Mouse (Mus musculus): ENCODE measurements around the gene Naaa. TPM values are rescaled to one million over a fixed set of nuclear protein-coding genes. Genes with fewer than 3 reads are reported as not detected.

Gene Naaa
- polyA plus RNA-seq, 1 experiment from 2014 or later = 6.7 TPM

DNA sequence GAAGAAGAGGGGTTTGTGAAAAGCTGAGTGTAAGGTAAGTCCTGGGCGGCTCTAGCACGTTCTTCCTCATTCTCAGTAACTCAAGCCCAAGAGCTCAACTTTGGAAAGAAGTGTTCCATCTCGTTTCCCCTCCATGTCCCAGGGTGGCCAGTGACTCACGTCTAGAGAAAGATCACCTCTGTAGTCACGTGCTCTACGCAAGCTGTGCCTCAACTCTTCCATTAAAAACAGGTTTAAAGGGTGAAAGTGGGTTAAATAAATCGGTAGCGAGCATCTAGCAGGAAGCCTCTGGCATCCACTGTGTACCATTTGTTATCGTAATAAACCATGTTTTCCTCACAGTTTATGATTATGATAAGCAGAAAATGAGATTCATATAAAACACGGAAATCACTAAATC is 46.1 kb downstream of the Naaa start:
- no peak for ATAC-seq (ENCODE audit: insufficient number of reproducible peaks, low FRiP score, low TSS enrichment, low read depth)
- H3K9ac ChIP-seq (ENCODE audit: low read length) = no peak overlapping the region
- no peaks in the 10 kb centered on the region for H3K36me3 ChIP-seq (ENCODE audit: control insufficient read depth, insufficient read depth, low read length)
- DNase-seq (ENCODE audit: low spot score) = no peak
- no peak overlapping the region for H3K27ac ChIP-seq (replicated peaks; ENCODE audit: low read depth, low read length)
- 81% methylated on average over 10 of the region's 10 CpGs for WGBS
- H3K4me1 ChIP-seq (ENCODE audit: control insufficient read depth, insufficient read depth, low read length) = no peaks in the 10 kb centered on the region
- no peaks in the 10 kb centered on the region for H3K9me3 ChIP-seq (ENCODE audit: control insufficient read depth, low read length)
- H3K4me2 ChIP-seq (ENCODE audit: low read depth, severe bottlenecking) = no peak overlapping the region
- H3K4me3 ChIP-seq (ENCODE audit: low read depth, low read length) = no peak overlapping the region
- no peaks in the 10 kb centered on the region for H3K27me3 ChIP-seq (ENCODE audit: control insufficient read depth, insufficient read depth, low read length)

DNA sequence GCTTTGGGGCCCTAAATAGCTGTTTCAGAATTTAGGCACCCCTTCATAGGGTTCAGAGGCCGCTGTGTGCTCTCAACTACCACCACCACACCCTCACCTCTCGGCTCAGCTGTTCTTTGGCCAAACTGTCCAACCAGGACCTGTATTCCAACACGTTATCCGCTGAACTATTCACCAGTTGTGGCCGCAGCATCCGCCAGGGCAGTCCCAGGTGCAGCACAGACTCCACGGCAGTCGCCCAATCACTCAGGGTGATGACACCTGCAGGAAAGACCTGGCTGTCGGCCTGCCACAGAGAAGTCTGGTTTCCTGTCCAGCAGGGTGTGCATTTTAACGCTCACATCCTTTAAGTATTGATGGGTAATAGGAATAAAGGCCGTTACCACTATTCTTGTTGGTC is 47.7 kb downstream of the Naaa start:
- H3K4me2 ChIP-seq (ENCODE audit: low read depth, severe bottlenecking) = no peak overlapping the region
- H3K27me3 ChIP-seq (ENCODE audit: control insufficient read depth, insufficient read depth, low read length) = no peaks in the 10 kb centered on the region
- DNase-seq (ENCODE audit: low spot score) (no peak), ATAC-seq (ENCODE audit: insufficient number of reproducible peaks, low FRiP score, low TSS enrichment, low read depth) (no peak)
- H3K9me3 ChIP-seq (ENCODE audit: control insufficient read depth, low read length) = no peaks in the 10 kb centered on the region
- H3K36me3 ChIP-seq (ENCODE audit: control insufficient read depth, insufficient read depth, low read length) = no peaks in the 10 kb centered on the region
- no peaks in the 10 kb centered on the region for H3K4me1 ChIP-seq (ENCODE audit: control insufficient read depth, insufficient read depth, low read length)
- no peak overlapping the region for H3K27ac ChIP-seq (replicated peaks; ENCODE audit: low read depth, low read length)
- H3K9ac ChIP-seq (ENCODE audit: low read length) = no peak overlapping the region
- H3K4me3 ChIP-seq (ENCODE audit: low read depth, low read length) = no peak overlapping the region
- WGBS = 87% methylated on average over 11 of the region's 11 CpGs

DNA sequence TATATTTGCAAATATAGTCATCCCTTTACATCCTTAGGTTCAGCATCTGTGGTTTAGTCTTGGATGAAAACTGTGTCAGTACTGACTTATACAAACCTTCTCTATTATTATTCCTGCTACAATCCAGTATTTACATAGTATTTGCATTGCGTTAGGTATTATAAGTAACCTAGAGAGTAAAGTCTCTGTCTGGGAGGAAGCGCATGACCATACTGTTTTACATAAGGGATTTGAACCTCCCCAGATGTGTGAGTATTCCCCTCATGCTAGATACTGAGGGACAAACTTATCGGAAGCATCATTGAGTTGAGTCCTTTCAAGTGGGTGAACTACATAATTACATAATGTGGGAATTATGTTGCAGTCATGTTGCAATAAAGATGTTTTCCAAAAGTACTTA is 48.5 kb downstream of the Naaa start:
- H3K36me3 ChIP-seq (ENCODE audit: control insufficient read depth, insufficient read depth, low read length) = no peaks in the 10 kb centered on the region
- H3K27ac ChIP-seq (replicated peaks; ENCODE audit: low read depth, low read length) = no peak overlapping the region
- no peak overlapping the region for H3K4me3 ChIP-seq (ENCODE audit: low read depth, low read length)
- H3K9me3 ChIP-seq (ENCODE audit: control insufficient read depth, low read length) = no peaks in the 10 kb centered on the region
- ATAC-seq (ENCODE audit: insufficient number of reproducible peaks, low FRiP score, low TSS enrichment, low read depth) (no peak), DNase-seq (ENCODE audit: low spot score) (no peak)
- H3K9ac ChIP-seq (ENCODE audit: low read length) = no peak overlapping the region
- no peak overlapping the region for H3K4me2 ChIP-seq (ENCODE audit: low read depth, severe bottlenecking)
- H3K27me3 ChIP-seq (ENCODE audit: control insufficient read depth, insufficient read depth, low read length) = no peaks in the 10 kb centered on the region
- WGBS = 95% methylated on average over 3 of the region's 3 CpGs
- H3K4me1 ChIP-seq (ENCODE audit: control insufficient read depth, insufficient read depth, low read length) = no peaks in the 10 kb centered on the region

DNA sequence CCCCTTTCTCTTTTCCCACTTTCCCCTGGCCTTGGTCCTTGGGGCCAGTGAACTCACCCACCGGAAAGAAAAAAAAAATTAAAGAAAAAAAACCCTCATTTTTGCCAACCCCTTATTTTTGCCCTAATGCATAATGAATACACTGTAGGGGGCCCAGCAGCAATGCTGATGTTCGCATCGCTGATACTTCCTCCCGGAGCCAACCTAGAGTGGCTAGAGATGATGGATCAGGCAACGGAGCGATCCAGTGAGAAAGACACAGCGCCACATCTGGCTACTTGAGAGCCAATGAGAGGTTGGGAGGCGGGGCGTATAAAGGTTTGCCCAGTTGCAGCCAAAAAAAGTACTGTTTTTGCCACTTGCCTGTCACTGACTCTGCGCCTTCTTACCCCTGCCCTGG is 49.2 kb downstream of the Naaa start:
- H3K36me3 ChIP-seq (ENCODE audit: control insufficient read depth, insufficient read depth, low read length) = no peaks in the 10 kb centered on the region
- no peak overlapping the region for H3K4me3 ChIP-seq (ENCODE audit: low read depth, low read length)
- no peaks in the 10 kb centered on the region for H3K27me3 ChIP-seq (ENCODE audit: control insufficient read depth, insufficient read depth, low read length)
- ATAC-seq (ENCODE audit: insufficient number of reproducible peaks, low FRiP score, low TSS enrichment, low read depth) (no peak), DNase-seq (ENCODE audit: low spot score) (no peak)
- 46% methylated on average over 10 of the region's 10 CpGs for WGBS
- H3K27ac ChIP-seq (replicated peaks; ENCODE audit: low read depth, low read length) = no peak overlapping the region
- H3K9ac ChIP-seq (ENCODE audit: low read length) = no peak overlapping the region
- no peak overlapping the region for H3K4me2 ChIP-seq (ENCODE audit: low read depth, severe bottlenecking)
- no peaks in the 10 kb centered on the region for H3K4me1 ChIP-seq (ENCODE audit: control insufficient read depth, insufficient read depth, low read length)
- H3K9me3 ChIP-seq (ENCODE audit: control insufficient read depth, low read length) = no peaks in the 10 kb centered on the region

DNA sequence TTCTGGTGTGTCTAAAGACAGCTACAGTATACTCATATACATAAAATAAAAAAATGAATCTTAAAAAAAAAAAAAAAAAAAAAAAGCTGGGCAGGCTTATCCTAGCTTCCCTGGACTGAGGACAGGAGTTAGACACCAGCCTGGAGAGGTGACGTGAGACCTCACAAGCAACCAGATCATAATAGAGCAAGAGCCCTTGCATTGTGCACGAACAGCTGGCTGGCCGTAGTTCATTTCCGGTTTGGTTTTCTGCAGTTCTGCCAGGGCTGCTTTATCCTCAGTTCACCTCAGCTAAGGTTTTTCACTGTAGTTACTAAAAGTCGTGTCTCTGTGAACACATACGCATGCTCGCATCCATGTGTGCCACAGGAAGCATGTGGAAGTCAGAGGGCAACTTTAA is 50.2 kb downstream of the Naaa start:
- Histone ChIP-seq H3K4me2 (ENCODE audit: low read depth, severe bottlenecking) (no peak overlapping the region), H3K27me3 (ENCODE audit: control insufficient read depth, insufficient read depth, low read length) (no peaks in the 10 kb centered on the region), H3K9ac (ENCODE audit: low read length) (no peak overlapping the region), H3K4me1 (ENCODE audit: control insufficient read depth, insufficient read depth, low read length) (no peaks in the 10 kb centered on the region), H3K4me3 (ENCODE audit: low read depth, low read length) (no peak overlapping the region), H3K36me3 (ENCODE audit: control insufficient read depth, insufficient read depth, low read length) (no peaks in the 10 kb centered on the region), H3K9me3 (ENCODE audit: control insufficient read depth, low read length) (no peaks in the 10 kb centered on the region), H3K27ac (replicated peaks; ENCODE audit: low read depth, low read length) (no peak overlapping the region)
- 92% methylated on average over 7 of the region's 7 CpGs for whole genome bisulfite sequencing
- ATAC-seq (ENCODE audit: insufficient number of reproducible peaks, low FRiP score, low TSS enrichment, low read depth) (no peak), DNase-seq (ENCODE audit: low spot score) (no peak)

DNA sequence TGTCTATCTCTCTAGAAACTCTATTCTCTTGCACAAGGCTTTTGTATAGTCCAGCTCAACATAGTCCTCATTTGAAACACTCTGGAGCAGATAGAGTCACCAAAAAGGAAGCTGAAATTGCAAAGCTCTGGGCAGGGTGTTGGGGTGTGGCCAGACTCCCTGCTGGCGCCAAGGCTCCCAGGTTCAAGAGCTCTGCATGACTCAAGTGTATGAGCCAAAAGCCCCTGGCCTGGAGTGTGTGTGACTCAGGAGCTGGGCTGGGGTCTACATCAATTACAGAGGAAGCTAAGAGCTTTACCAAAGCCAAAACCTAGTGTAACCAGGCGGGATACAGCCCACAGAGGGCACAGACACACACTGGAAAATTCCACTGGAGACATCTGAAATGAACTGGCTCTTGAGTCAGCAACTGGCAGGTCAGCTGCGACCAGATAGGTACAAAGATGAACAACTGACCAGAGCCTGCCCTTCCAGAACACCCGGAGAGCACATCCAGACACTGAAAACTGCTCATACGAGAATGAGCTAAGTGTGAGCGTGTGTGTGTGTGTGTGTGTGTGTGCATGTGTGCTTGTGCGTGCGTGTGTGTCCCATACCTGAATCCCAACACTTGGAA is 57.6 kb downstream of the Naaa start:
- 89% methylated on average over 8 of the region's 8 CpGs for WGBS
- Histone ChIP-seq H3K27me3 (ENCODE audit: control insufficient read depth, insufficient read depth, low read length) (no peaks in the 10 kb centered on the region), H3K4me1 (ENCODE audit: control insufficient read depth, insufficient read depth, low read length) (no peaks in the 10 kb centered on the region), H3K9me3 (ENCODE audit: control insufficient read depth, low read length) (no peaks in the 10 kb centered on the region), H3K9ac (ENCODE audit: low read length) (no peak overlapping the region), H3K36me3 (ENCODE audit: control insufficient read depth, insufficient read depth, low read length) (no peaks in the 10 kb centered on the region), H3K4me2 (ENCODE audit: low read depth, severe bottlenecking) (no peak overlapping the region), H3K4me3 (ENCODE audit: low read depth, low read length) (no peak overlapping the region), H3K27ac (replicated peaks; ENCODE audit: low read depth, low read length) (no peak overlapping the region)
- DNase-seq (ENCODE audit: low spot score) = no peak
- ATAC-seq (ENCODE audit: insufficient number of reproducible peaks, low FRiP score, low TSS enrichment, low read depth) = no peak

DNA sequence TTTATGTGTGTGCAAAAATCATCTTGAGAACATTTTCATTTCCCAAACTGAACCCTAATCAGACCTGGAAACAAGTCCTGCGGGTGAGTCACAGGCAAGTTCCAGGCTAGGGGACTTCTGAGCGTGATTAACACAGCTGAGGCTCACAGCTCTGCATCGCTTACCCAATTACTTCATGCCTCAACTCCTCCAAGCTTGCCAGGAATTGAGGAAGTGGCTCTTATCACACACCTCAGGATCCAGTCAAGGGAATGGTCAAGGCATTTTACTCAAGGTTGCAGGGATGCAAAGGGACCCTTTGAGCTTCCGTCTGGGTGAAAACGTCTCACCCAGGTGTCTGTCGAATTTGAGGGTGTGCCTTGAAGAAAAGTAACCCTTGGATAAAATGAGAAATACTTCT is 58.1 kb downstream of the Naaa start:
- Histone ChIP-seq H3K9me3 (ENCODE audit: control insufficient read depth, low read length) (no peaks in the 10 kb centered on the region), H3K4me2 (ENCODE audit: low read depth, severe bottlenecking) (no peak overlapping the region), H3K9ac (ENCODE audit: low read length) (no peak overlapping the region), H3K27me3 (ENCODE audit: control insufficient read depth, insufficient read depth, low read length) (no peaks in the 10 kb centered on the region), H3K27ac (replicated peaks; ENCODE audit: low read depth, low read length) (no peak overlapping the region), H3K4me1 (ENCODE audit: control insufficient read depth, insufficient read depth, low read length) (no peaks in the 10 kb centered on the region), H3K36me3 (ENCODE audit: control insufficient read depth, insufficient read depth, low read length) (no peaks in the 10 kb centered on the region), H3K4me3 (ENCODE audit: low read depth, low read length) (no peak overlapping the region)
- no peak for DNase-seq (ENCODE audit: low spot score)
- ATAC-seq (ENCODE audit: insufficient number of reproducible peaks, low FRiP score, low TSS enrichment, low read depth) = no peak
- 77% methylated on average over 6 of the region's 6 CpGs for WGBS

DNA sequence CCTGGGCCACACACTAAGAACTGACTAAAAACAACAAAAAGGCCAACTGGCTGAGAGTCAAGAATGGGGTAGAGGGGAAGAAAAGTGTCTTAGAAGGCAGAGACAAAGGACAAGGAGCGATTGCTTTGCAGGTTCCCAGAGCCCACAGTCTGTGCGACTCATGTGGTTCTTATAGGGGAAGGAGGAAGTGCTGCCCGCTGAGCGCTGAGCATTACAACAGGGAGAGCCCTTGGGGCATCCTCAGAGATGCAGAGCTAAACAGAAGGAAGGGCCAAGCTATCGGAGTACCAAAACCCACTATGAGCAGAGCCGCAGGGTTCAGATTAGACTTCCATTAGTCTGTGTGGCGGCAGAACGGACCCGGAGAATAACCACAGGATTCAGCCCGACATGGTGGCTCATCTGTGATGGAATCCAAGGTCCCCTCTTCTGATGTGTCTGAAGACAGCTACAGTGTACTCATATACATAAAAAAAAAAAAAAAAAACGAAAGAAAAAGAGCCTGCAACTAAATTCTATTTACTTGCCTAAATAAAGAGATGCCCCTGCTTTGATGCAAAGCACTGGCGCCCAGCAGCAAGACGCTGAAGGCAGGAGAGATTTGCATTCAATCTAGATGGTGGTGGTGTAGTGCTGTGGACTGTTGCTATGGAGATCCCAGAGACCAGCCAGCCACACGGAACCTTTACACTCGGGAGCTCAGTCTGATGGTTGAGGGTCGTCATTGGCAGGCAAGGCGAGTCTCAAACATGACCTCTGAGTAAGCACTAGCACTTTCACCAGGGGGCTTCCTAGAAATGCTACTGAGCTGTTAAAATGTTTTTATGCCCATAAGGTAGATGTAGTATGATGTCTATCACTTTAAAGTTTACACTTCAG is 58.8 kb downstream of the Naaa start:
- Histone ChIP-seq H3K9ac (ENCODE audit: low read length) (no peak overlapping the region), H3K4me3 (ENCODE audit: low read depth, low read length) (no peak overlapping the region), H3K9me3 (ENCODE audit: control insufficient read depth, low read length) (no peaks in the 10 kb centered on the region), H3K4me2 (ENCODE audit: low read depth, severe bottlenecking) (no peak overlapping the region), H3K27me3 (ENCODE audit: control insufficient read depth, insufficient read depth, low read length) (no peaks in the 10 kb centered on the region), H3K36me3 (ENCODE audit: control insufficient read depth, insufficient read depth, low read length) (no peaks in the 10 kb centered on the region), H3K27ac (replicated peaks; ENCODE audit: low read depth, low read length) (no peak overlapping the region), H3K4me1 (ENCODE audit: control insufficient read depth, insufficient read depth, low read length) (no peaks in the 10 kb centered on the region)
- DNase-seq (ENCODE audit: low spot score) = no peak
- no peak for ATAC-seq (ENCODE audit: insufficient number of reproducible peaks, low FRiP score, low TSS enrichment, low read depth)
- WGBS = 62% methylated on average over 17 of the region's 17 CpGs
